ENCODE assay signal across 1 mouse cellular context in the genomic region with DNA sequence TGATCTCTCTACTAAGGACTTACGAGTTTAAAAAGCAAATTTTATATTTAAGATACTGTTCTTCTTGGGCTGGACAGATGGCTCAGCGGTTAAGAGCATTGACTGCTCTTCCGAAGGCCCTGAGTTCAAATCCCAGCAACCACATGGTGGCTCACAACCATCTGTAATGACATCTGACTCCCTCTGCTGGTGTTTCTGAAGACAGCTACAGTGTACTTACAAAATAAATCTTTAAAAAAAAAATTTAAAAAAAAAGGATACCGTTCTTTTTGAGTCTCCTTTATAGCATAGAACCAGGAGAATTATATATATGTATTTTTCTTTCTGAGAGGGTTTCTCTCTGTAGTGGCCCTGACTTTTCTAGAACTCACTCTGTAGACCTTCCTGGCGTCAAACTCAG.
TF ChIP-seq lines count a peak whose summit lies in the region.

No protein-coding gene starts in this region.

TF ChIP-seq in MEL, 35 proteins besides CTCF, POLR2A, EP300 and RAD21:
- TF ChIP-seq ZC3H11A (IDR thresholded peaks at IDR 0.05; ENCODE audit: low read depth, low read length) (0 out of 2 replicates have a peak, but pooled peaks have one; percentile 17), SMC3 (IDR thresholded peaks at IDR 0.05; ENCODE audit: low read depth, low read length) (peak; percentile 34), ZNF384 (IDR thresholded peaks at IDR 0.05; ENCODE audit: low read depth, low read length) (0 out of 2 replicates have a peak, but pooled peaks have one; percentile 52), USF2 (IDR thresholded peaks at IDR 0.05; ENCODE audit: borderline replicate concordance in 1 of 2, insufficient read depth in 1 of 2, low read depth in 1 of 2, low read length in 2 of 2) (no peak), MYC (IDR thresholded peaks at IDR 0.05; ENCODE audit: low read depth, low read length) (0 out of 2 replicates have a peak, but pooled peaks have one; percentile 42)
TF ChIP-seq in MEL: peak in this region for 4.
